Mouse (Mus musculus): ENCODE data around the gene Tut4.

Tut4 gene

GRCm38 (mm10) chr4:108459231-108460155, at the start of gene Tut4:
Gene Tut4, plus strand, starts transcription at chr4:108459426.
- peak; percentile 96 for DNase-seq (ENCODE audit: low read depth, low spot score)

- DNase-seq (ENCODE audit: low read depth, low spot score), result no peak
Measured at GRCm38 (mm10) chr4:108424587-108424986, 34.6 kb upstream of the Tut4 start.

GRCm38 (mm10) chr4:108427719-108428340, 31.4 kb upstream of the Tut4 start:
- no peak for DNase-seq (ENCODE audit: low read depth, low spot score)

- no peak for DNase-seq (ENCODE audit: low read depth, low spot score)
Measured at GRCm38 (mm10) chr4:108428341-108428721, 30.9 kb upstream of the Tut4 start.

GRCm38 (mm10) chr4:108430656-108431560, 28.3 kb upstream of the Tut4 start:
- no peak for DNase-seq (ENCODE audit: low read depth, low spot score)

- no peak for DNase-seq (ENCODE audit: low read depth, low spot score)
Measured at GRCm38 (mm10) chr4:108431561-108431936, 27.7 kb upstream of the Tut4 start.

- no peak for DNase-seq (ENCODE audit: low read depth, low spot score)
Measured at GRCm38 (mm10) chr4:108433341-108433740, 25.9 kb upstream of the Tut4 start.

- DNase-seq (ENCODE audit: low read depth, low spot score), result no peak
Measured at GRCm38 (mm10) chr4:108434221-108434620, 25.0 kb upstream of the Tut4 start.

- DNase-seq (ENCODE audit: low read depth, low spot score), result no peak
Measured at GRCm38 (mm10) chr4:108434781-108435180, 24.4 kb upstream of the Tut4 start.

GRCm38 (mm10) chr4:108435646-108436045, 23.6 kb upstream of the Tut4 start:
- peak; percentile 21 for DNase-seq (ENCODE audit: low read depth, low spot score)

GRCm38 (mm10) chr4:108436225-108436624, 23.0 kb upstream of the Tut4 start:
- no peak for DNase-seq (ENCODE audit: low read depth, low spot score)

- no peak for DNase-seq (ENCODE audit: low read depth, low spot score)
Measured at GRCm38 (mm10) chr4:108438082-108438840, 21.0 kb upstream of the Tut4 start.

- DNase-seq (ENCODE audit: low read depth, low spot score), result no peak
Measured at GRCm38 (mm10) chr4:108448091-108448490, 11.1 kb upstream of the Tut4 start.

- DNase-seq (ENCODE audit: low read depth, low spot score), result no peak
Measured at GRCm38 (mm10) chr4:108456028-108456427, 3.2 kb upstream of the Tut4 start.

- no peak for DNase-seq (ENCODE audit: low read depth, low spot score)
Measured at GRCm38 (mm10) chr4:108458201-108458741, 955 bp upstream of the Tut4 start.

- DNase-seq (ENCODE audit: low read depth, low spot score), result peak; percentile 88
Measured at GRCm38 (mm10) chr4:108460156-108460923, 1.1 kb downstream of the Tut4 start.

GRCm38 (mm10) chr4:108461262-108461903, 2.2 kb downstream of the Tut4 start:
- no peak for DNase-seq (ENCODE audit: low read depth, low spot score)

- DNase-seq (ENCODE audit: low read depth, low spot score), result no peak
Measured at GRCm38 (mm10) chr4:108473586-108473985, 14.4 kb downstream of the Tut4 start.

- no peak for DNase-seq (ENCODE audit: low read depth, low spot score)
Measured at GRCm38 (mm10) chr4:108482776-108483175, 23.6 kb downstream of the Tut4 start.

GRCm38 (mm10) chr4:108484230-108484629, 25.0 kb downstream of the Tut4 start:
- no peak for DNase-seq (ENCODE audit: low read depth, low spot score)

All from R1 (cell line).